Mouse (Mus musculus): ENCODE results near the gene Fxyd3.

Gene Fxyd3

GRCm38 (mm10) chr7:31098697-31099611 is 22.4 kb upstream of the Fxyd3 start:
- no peak for DNase-seq (ENCODE audit: low spot score in 2 of 2)

GRCm38 (mm10) chr7:31097583-31098248 is 21.2 kb upstream of the Fxyd3 start:
- peak; percentile 77 to 86 for DNase-seq (ENCODE audit: low spot score in 2 of 2)

- no peak for DNase-seq (ENCODE audit: low spot score in 2 of 2)
These were observed 20.5 kb upstream of the Fxyd3 start for GRCm38 (mm10) chr7:31096892-31097564.

- DNase-seq (ENCODE audit: low spot score in 2 of 2), result no peak
These were observed 18.4 kb upstream of the Fxyd3 start for GRCm38 (mm10) chr7:31094774-31095501.

GRCm38 (mm10) chr7:31089721-31090120 is 13.2 kb upstream of the Fxyd3 start:
- no peak for DNase-seq (ENCODE audit: low spot score in 2 of 2)

- no peak for DNase-seq (ENCODE audit: low spot score in 2 of 2)
These were observed 11.7 kb upstream of the Fxyd3 start for GRCm38 (mm10) chr7:31088206-31088605.

- no peak for DNase-seq (ENCODE audit: low spot score in 2 of 2)
These were observed 10.8 kb upstream of the Fxyd3 start for GRCm38 (mm10) chr7:31087262-31087661.

GRCm38 (mm10) chr7:31086175-31086755 is 9.8 kb upstream of the Fxyd3 start:
- no peak for DNase-seq (ENCODE audit: low spot score in 2 of 2)

- peak in 1 of 2 experiments; percentile 68 for DNase-seq (ENCODE audit: low spot score in 2 of 2)
These were observed 8.7 kb upstream of the Fxyd3 start for GRCm38 (mm10) chr7:31085171-31085570.

- DNase-seq (ENCODE audit: low spot score in 2 of 2), result no peak
These were observed 7.6 kb upstream of the Fxyd3 start for GRCm38 (mm10) chr7:31084140-31084539.

GRCm38 (mm10) chr7:31082831-31083588 is 6.5 kb upstream of the Fxyd3 start:
- DNase-seq (ENCODE audit: low spot score in 2 of 2), result peak in 1 of 2 experiments; percentile 57

GRCm38 (mm10) chr7:31082106-31082505 is 5.6 kb upstream of the Fxyd3 start:
- no peak for DNase-seq (ENCODE audit: low spot score in 2 of 2)

GRCm38 (mm10) chr7:31081106-31081505 is 4.6 kb upstream of the Fxyd3 start:
- no peak for DNase-seq (ENCODE audit: low spot score in 2 of 2)

GRCm38 (mm10) chr7:31080611-31081010 is 4.1 kb upstream of the Fxyd3 start:
- DNase-seq (ENCODE audit: low spot score in 2 of 2), result no peak

- DNase-seq (ENCODE audit: low spot score in 2 of 2), result no peak
These were observed 3.2 kb upstream of the Fxyd3 start for GRCm38 (mm10) chr7:31079670-31080069.

GRCm38 (mm10) chr7:31077885-31078445 is 1.5 kb upstream of the Fxyd3 start:
- no peak for DNase-seq (ENCODE audit: low spot score in 2 of 2)

- no peak for DNase-seq (ENCODE audit: low spot score in 2 of 2)
These were observed 966 bp upstream of the Fxyd3 start for GRCm38 (mm10) chr7:31077470-31077869.

- no peak for DNase-seq (ENCODE audit: low spot score in 2 of 2)
These were observed 1.8 kb downstream of the Fxyd3 start for GRCm38 (mm10) chr7:31074713-31075069.

GRCm38 (mm10) chr7:31074061-31074712 is 2.3 kb downstream of the Fxyd3 start:
- no peak for DNase-seq (ENCODE audit: low spot score in 2 of 2)

GRCm38 (mm10) chr7:31073546-31073945 is 3.0 kb downstream of the Fxyd3 start:
- DNase-seq (ENCODE audit: low spot score in 2 of 2), result no peak
